Mouse (Mus musculus): ENCODE measurements around the gene Ap1m2.

DNA sequence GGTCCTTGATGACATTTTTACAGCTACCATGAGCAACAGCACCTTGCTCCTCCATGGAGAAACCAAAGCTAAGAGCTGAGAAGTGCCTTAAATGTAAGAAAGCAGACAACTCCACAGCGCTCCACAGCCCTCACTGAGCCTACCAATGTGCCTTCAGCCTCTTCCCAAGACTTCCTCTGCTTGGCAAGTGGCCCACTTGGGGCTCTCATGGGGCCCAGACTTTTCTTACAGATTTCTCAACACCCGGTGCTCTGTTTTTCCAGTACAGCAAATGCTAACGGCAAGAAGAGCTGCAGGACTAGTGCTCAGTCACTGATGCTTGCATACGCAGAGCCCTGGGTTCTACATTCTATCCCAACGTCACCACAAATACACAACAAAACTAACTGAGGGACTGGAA is 34.4 kb downstream of the Ap1m2 start:
- TF ChIP-seq TAL1 (IDR thresholded peaks at IDR 0.05; ENCODE audit: low read length), result no peak
- TF ChIP-seq CTCF (IDR thresholded peaks at IDR 0.05 in 2 of 3, conservative IDR thresholded peaks at IDR 0.05 in 1 of 3; ENCODE audit: control insufficient read depth in 1 of 3, insufficient read depth in 1 of 3, low read depth in 2 of 3, low read length in 3 of 3, poor library complexity in 1 of 3, severe bottlenecking in 1 of 3), result no peak
- no peak for TF ChIP-seq SMC3 (IDR thresholded peaks at IDR 0.05; ENCODE audit: low read depth, low read length)
